Mouse (Mus musculus): ENCODE data around the gene Adam12. TPM values are rescaled to one million over a fixed set of nuclear protein-coding genes. Genes with fewer than 3 reads are reported as not detected.
A peak's percentile ranks its signal among the peaks of the same experiment; 100 is the strongest.

Adam12 gene
- 1 to 10 TPM; 3.1 to 5.6 (median 3.8) TPM for total RNA-seq (2022)

DNA sequence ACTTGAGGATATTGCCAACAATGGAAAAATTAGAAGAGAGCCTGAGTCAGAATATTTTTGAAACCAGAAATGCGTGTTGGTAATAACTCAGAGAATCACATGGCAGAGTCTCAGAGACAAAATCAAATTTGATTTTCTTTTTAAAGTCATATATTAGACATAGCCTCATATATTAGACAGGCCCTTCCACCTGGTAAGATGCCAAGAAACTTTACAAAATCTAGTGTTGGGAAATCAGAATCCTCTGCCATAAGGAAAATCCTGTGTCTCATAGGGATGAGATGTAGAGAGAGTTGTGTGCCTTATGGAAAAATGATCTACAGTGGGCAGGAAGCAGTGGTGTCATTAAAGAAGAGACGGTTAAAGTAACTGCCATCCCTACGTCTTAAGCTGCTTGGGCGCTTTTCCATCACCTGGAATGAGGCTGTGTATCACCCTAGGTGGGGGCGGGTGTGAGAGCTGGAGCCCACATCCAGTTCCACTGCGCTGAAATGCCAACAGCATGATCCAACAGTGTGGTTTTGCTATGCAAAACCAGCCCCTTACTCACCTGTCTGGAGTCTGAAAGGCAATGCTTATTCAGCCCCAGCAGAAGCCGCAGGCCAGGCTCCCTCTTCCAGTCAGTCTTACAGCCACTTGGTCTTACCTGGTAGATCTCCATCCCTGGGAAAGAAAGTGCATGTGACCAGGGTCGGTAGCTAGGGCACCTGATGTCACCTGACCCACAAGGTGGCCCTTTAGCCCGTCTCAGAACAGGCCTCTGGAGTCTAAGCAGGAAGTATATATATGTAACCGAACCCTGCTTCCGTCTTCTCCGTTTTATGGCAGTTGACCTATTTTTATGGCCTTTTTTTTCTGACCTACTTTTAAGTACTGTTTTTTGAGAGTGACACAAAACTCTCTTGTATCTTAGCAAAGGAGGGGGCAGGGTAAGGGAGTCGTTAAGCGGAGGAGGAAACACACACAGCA, at the start of gene Adam12:
Gene Adam12, minus strand, starts transcription at position 769 of the 969 bp plus-strand sequence.
- DNase-seq (ENCODE audit: low spot score in 2 of 2) = no peak

DNA sequence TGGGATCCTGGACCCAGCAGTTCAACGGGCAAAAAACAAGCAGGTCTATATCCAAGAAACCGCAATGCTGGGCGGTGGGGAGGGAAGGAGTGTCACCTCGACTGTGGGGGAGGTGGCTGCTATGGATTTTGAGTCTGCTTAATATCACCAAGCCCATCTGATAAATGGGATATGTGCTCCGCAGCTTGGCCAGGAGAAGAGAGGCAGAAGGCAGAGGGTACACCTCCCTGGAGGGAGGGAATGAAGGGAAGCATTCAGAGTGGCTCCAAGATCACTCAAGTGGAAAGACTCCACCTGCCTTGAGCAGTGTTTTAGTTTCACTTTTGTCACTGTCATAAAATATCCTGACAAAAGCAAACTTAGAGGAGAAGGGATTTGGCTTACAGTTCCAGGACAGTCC, 41.0 kb upstream of the Adam12 start:
- DNase-seq (ENCODE audit: low spot score in 2 of 2) = no peak

DNA sequence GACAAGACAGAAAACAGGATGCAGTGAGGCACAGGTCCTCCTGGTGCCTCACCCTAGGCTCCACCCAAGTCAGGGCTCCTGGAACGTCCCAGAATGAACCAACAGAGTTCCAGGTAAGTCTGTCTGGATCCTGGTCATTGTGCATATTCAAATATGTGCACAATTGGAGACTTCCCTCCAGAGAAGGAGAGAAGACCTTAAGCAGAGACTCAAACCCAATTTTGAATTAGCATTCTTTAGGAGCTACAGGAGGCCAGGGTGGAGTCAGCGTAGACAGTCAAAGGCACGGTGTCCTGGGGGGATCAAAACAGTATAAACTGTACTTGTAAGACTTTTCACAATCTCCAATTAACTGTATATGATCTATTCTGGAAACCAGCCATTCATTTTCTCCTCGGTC, 40.5 kb upstream of the Adam12 start:
- no peak for DNase-seq (ENCODE audit: low spot score in 2 of 2)

DNA sequence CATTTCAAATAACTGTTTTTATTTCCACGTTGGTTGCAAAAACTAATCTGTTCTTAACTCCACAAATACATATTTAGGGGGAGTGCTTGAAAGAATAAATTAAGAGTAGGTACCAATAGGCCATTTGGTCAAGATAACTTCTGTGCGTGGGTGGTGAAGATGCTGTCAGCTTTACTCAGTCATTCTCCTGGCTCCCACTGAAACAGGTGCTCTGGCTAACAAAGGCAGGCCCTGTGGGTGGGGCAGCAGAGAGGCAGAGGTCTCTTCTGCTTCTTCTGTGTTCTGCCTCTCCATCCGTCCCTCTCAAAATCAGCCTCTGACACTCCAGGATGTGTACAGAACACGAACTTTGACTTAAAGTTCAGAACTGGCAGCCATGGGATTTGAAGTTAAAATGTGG, 33.8 kb upstream of the Adam12 start:
- no peak for DNase-seq (ENCODE audit: low spot score in 2 of 2)

DNA sequence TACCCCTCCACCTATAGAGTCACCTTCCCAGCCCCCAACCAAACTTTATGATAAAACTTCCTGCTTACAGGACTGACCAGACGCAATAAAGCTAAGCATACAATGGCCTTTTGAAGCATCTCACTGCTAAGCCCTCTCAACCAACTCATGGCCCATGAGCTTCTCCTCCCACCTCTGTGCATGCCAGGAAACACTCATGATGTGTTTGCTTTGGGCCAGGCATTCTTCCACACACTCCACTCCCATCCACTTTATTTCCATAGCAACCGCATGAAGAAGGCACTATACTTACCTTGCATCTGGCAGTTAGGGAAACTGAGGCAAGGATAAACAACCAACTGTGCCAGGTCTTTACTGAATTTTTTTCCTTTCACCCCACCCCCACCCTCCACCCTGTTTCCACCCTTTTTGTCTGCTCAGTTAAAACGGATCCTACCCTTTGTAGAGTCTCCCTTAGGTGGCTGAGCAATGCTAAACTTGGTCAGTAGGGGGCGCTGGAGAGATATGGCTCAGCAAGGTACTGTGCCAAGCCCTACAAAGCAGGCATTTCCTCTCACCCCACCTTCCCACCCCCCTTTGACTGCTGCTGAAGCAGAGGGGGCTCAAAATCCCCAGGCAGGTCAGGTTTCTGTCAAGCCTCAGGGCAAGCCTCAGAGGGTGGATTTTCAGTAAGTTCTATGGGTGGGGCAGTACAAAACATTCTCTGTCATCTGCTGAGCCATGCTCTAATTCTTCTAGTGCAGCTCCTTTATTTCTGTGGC, 31.4 kb upstream of the Adam12 start:
- peak; percentile 11 to 68 for DNase-seq (ENCODE audit: low spot score in 2 of 2)

DNA sequence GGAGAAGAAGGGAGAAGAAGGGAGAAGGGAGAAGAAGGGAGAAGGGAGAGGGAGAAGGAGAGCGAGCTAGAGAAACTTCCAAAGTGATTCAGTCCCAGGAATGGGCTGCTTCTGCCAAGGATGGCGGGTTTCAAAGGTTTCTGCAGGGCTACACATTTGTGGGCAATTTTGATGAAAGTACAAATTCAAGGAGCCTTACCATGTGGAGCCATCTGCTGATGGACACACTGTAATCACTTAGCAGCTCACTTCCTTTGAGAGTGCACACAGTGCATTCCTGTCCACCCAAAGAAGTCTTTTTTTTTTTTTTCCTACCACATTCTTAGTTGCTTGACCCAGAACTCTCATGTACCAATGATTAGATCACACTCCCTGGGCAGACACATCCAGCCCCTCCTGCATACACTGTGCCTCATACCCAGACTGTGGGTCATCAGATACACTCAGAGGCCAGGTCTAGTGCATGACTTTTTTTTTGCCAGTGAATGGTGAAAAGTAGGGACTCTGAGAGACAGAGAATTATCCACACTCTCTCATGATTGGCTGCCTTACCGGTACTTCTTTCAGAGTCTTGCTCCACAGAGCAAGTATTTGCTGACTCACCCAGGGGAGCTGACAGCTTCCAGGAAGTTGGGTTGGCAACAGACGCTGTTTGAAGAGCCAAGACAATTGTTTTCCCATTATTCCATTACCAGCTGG, 29.2 kb upstream of the Adam12 start:
- DNase-seq (ENCODE audit: low spot score in 2 of 2) = no peak

DNA sequence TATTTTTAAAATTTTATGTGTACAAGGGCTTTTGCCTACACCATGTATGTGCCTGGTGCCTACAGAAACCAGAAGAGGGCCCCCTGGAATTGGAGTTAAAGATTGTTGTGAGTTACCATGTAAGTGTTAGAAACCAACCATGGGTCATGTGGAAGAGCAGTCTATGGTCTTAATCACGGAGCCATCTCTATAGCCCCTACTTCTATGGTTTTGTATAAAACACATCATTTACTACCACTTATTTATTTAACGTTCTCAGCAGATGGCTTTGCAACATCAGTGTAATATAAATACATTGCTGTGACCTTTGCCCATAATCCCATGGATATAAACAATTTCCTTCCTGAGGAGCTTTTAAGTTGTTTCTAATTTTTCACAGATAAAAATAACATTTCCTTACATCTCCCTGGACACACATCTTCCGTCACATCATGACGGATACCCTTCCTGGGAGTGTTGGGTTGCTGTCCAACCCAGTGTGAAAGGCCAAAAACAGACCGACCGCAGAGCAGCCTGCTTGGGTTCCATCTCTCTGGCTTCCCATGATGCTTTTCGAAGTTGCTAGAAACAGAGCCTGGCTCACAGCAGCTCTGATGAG, 18.4 kb upstream of the Adam12 start:
- no peak for DNase-seq (ENCODE audit: low spot score in 2 of 2)

DNA sequence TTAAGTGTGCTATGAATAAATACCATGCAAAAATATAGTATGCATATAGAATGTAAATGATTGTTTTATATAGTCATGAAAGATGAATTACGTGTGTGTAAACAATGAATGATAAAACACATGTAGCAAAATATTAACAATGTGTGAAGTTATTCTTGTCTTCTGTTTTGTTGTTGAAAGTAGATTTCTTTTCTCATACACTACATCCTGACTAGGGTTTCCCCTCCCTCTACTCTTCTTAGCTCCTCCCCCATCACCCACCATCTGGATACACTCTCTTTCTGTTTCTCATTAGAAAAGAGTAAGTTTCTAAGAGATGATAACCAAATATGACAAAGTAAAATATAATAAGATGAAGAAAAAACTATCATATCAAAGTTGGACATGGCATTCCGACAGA, 16.1 kb upstream of the Adam12 start:
- no peak for DNase-seq (ENCODE audit: low spot score in 2 of 2)

DNA sequence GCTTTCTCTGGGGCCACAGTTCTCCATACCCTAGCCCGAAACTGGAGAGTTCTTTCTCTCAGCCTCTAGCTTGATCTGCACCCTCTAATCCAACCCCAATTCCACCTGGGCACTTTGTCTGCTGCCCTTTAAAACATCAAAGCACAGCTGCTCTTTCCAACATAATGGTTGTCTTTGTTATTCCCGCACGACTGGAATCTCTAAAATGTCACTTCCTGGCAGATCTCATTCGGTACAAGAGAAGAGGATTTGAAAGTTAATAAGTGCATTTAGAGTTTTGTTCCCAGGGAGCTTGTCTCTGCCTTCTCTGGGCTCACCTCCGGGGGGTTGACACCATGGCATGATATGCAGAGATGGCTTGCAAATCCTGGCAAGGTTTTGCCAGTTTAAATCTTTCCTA, 14.7 kb upstream of the Adam12 start:
- no peak for DNase-seq (ENCODE audit: low spot score in 2 of 2)

DNA sequence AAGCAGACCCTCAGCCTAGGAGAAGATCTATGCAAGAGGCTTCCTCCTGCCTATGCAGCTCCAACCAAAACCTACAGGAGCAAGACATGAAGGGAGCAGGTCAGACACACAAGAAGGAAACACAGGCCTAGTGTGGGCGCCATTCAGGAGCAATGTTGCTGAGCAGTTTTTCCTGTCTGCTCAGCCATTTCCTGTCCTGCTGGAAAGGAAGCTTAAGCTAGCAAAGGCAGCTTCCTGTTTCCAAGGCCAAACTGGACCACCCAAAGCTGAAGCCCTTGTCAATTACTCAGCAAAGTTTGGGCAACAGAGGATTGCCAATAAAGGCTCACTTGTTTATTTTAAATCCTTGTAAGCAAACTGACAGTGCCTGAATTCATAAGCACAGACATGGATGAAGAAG, 10.8 kb upstream of the Adam12 start:
- no peak for DNase-seq (ENCODE audit: low spot score in 2 of 2)

DNA sequence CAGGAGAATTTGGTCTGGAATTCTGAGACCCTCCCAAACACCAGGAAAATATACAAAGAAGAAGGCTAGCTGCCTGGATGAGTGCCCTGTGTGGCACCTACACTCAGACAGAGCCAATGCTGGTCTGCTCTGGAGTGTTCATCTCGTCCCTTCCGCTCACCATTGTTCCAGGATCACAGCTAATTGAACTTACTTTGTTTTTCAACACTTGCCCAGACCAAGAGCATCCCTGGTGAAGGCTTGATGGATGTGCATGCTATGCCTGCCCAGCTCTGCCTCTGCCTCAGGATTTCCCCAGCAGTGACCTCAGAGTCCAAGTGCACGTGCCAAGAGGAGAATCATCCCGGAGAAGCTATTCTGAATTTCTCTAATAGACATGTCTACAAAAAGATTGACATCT, 9.3 kb upstream of the Adam12 start:
- DNase-seq (ENCODE audit: low spot score in 2 of 2) = no peak

DNA sequence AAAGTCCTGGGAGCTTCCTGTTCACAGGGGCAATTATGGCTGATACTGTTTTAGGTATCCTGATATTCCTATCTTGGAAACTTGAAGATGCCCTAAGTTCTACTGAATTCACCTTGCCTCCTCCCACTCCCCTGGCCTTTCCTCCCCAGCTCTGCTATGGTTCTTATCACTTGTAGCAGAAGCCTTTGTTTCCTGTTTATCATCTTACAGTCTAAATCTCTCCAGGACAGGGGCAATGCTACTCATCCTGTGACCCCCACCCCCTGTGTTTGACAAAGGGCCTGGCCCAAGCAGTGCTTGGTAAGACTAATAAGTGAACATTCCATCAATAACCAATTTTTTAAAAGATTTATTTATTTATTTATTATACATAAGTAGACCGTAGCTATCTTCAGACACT, 8.6 kb upstream of the Adam12 start:
- no peak for DNase-seq (ENCODE audit: low spot score in 2 of 2)

DNA sequence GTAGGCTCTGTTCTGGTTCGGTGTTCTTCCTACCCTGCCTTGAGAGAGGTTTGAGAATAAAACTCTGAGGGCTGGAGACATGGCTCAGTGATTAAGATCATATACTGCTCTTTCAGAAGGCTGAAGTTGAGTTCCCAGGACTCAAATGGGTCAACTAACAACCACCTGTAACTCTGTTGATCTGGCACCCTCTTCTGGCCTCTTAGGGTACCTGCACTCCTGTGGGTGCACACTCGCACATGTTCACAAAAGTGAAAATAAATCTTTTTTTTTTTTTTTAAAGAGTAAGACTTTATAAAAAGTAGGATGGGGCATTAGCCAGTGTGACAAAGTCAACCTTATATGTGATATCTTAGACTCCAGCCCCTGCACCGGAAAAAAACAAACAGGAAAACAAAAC, 6.9 kb upstream of the Adam12 start:
- DNase-seq (ENCODE audit: low spot score in 2 of 2) = no peak

DNA sequence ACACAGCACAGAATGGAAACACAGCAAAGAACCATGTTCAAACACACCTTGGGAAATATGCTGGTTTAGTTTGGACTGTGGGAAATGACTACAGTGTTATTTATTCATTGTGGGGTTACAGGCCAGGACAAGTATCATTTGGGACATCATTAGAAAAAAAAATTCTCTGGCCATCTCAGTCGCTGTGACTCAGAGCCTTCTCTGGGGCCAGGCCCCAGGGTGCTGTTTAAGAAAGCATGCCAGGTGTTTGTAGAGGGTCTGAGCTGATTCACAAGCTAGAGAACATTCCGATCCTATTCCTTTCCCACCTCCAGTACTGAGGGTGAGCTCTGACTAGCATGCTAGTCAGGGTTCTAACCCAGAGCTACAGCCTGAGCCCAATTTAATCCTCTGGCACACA, 5.4 kb upstream of the Adam12 start:
- no peak for DNase-seq (ENCODE audit: low spot score in 2 of 2)

DNA sequence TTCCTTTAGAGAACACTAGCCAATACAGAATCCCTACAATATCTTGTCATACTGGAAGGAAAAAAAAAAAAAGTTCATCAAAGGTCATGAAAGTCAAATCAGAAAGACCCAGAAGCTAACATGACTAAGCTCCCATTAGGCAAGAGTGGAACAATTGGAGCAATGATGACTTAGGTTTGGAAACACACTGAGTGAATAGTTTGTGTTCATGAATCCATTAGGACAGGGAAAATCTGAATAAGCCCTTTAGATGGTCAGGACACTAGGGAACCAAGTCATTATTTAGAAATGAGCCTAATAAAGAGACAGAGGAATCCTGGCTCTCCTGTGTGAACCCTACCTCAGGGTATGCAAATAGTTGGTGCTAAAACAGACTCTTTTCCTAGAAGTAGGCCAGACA, 4.8 kb upstream of the Adam12 start:
- no peak for DNase-seq (ENCODE audit: low spot score in 2 of 2)

DNA sequence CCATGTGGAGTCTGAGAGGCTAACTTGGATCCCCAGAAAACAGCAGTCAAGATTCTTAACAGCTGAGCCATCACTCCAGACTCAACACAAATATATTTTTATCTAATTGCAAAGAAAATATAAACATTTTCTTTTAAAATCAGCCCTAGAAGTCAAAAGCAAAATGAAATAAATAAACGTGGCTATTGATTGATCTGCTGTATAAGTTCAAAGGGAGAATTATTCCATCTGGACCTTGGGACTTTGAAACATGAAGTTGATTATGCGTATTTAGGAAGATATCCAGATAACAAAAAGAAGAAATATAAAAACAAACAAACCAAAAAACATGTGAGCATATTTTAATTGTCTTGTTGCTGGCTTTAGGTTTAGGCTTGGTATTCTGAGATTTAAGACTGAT, 3.6 kb upstream of the Adam12 start:
- DNase-seq (ENCODE audit: low spot score in 2 of 2) = no peak

DNA sequence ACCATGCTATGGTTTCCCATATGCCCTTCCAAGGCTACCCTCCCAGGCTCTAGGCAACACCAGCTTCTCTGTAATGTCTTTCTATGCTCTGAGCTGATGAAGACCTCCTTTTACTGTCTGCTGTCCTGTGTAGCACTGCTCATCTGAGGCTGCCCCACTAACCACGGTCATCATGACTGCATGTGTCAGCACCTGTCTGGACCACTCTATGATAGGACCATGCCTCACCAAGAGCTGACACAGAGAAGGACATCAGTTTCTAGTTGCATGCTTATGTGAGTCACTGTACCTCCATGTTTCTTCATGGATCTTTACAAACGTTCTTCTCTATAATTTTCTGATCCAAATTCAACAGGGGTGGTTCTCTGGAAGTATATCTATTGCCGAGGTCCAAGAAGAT, 1.2 kb downstream of the Adam12 start:
- DNase-seq (ENCODE audit: low spot score in 2 of 2) = no peak

DNA sequence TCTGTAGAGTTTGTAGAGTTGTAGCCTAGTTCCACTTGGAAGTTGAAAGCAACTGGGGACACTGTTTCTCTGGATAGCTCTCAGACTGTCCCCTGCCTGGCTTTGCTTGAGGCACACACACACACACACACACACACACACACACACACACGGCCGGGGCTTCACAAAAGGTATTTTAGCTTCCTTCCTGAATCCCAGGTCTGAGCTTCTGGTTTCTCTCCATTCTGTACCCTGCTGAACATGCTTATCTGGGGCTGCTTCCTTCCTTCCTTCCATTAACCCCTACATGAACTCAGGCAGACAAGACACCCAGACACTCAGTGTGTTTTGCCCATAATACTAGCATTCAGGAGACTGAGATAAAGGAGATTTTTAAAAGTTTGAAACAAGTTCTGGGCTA, 2.0 kb downstream of the Adam12 start:
- no peak for DNase-seq (ENCODE audit: low spot score in 2 of 2)

DNA sequence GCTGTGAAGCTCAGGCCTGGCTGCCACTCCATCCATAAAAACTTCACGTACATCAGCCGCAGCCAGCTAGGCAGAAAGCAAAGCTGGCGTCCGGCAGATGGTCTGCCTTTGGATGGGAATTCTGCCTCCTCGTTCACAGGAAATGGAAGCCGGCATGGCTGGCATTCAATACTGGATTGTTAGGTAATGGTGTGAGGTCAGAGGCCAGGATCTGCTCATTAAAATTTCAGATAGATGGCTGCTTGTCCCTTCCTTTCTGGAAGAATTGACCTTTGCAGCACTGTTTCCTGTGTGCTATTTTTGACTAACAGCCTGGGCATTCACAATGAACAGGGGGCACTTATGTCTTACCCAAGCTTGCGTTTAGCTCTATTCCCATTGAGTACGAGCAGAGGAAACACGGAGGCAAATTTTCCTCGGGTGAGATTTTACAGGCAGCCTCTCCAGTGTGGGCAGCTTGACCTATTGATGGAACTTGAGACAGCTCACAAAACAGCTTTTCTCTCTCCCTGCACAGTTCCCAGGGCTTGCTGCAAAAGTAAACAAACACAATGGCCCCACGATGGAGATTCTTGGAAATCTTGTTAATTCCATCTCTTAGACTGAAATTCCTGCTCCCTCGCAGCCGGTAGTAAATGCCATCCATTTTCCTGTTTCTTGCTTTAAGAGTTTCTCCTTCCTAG, 4.0 kb downstream of the Adam12 start:
- DNase-seq (ENCODE audit: low spot score in 2 of 2) = no peak

DNA sequence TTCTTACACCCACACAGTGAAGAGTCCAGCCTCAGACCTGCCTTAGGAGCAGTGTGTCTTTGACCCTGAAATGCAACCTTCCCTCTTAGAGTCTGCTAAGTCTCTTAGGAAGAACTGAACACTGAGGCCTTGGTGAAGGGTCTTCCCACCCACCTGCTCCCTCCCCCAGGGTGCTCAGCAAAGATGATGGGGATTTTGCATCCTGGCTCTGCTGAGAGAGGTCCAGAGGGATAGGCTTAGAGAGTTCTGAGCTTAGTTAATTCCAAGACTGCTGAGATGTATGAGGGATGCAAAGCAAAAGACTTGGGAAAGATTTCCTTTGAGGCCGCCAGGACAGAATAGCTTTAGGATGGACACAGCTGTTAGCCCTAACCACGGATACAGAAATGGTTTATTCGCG, 4.8 kb downstream of the Adam12 start:
- DNase-seq (ENCODE audit: low spot score in 2 of 2) = no peak

DNA sequence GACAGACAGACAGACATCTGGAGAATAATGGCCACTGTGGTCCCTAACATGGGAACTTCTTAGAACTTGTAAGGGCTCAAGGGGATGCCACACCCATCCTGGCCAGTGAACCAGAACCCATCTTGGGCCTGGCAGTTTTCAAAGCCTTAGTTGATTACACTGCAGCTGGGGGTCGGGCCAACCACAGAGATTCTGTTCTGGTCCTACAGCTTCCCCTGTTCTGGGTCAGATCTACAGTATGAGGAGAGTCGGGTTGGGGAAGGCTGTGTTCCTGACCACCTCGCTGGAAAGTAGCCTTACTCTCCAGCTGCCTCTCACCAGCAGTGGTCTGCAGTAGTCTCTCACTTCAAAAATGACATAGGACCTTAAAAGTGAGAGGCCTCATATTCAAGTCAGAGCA, 5.7 kb downstream of the Adam12 start:
- DNase-seq (ENCODE audit: low spot score in 2 of 2) = no peak

All from left cerebral cortex, adult 8-10 months (tissue).